In the genomic region with DNA sequence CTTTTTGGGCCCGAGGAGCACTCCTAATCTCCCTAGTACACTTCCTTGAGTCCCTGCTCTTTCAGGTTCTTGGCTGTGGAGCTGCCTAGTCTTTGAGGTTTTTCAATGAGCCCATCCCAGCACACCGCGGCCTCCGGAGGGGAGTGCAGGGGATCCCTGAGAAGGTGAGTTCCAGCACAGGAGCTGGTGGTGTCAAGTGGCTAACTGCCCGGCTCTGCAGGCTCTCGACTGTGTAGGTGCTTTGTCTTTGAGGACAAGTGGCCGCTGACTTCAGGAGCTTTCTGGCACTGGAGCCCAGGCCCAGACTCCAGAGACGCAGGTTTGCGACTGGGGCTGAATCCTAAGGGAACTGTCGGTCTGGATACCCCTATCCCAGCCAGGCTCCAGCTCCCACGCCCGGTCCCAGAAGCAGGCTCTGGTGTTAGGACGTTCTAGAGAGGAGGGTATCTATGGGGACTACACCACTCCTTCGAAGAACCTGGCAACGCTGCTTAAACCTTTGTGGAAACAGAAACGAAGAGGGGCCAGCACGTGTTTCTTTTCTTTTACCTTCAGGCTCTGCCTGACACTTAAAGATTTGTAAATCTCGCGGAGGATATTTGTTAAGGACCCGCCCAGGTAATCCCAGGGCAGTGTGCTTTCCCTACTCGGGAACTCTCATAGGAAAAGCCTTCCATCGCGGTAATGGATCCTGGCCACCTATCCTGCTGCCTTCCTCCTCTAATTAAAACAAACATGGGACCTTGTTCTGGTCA, we compare ENCODE assay signal across 15 mouse cellular contexts. TPM values are rescaled to one million over a fixed set of nuclear protein-coding genes. Genes with fewer than 3 reads are reported as not detected.
DNase-seq lines count a peak whose midpoint lies in the region; ATAC-seq and TF ChIP-seq lines count a peak whose summit lies in the region.
"Had no signal": no experiment of that assay in that cellular context is flagged by ENCODE, and none has a peak within 500 bp of the region (broad histone marks: within the 10 kb centered on the region; RNA-seq: fewer than 3 reads in every experiment).

No protein-coding gene starts in this region.

- H3K36me3 ChIP-seq in forebrain, embryonic 10.5 days (replicated peaks) = no peaks in the 10 kb centered on the region
- H3K36me3 ChIP-seq in forebrain, postnatal 0 days (ENCODE audit: insufficient read depth) = no peaks in the 10 kb centered on the region
- no peaks in the 10 kb centered on the region for H3K36me3 ChIP-seq in kidney, embryonic 15.5 days
- no peaks in the 10 kb centered on the region for H3K36me3 ChIP-seq in limb, embryonic 13.5 days
- H3K36me3 ChIP-seq: liver, embryonic 15.5 days had no signal

- TF ChIP-seq CTCF in forebrain, postnatal 0 days (IDR thresholded peaks at IDR 0.05; ENCODE audit: low read depth) = no peak

- DNase-seq in forebrain, embryonic 10.5 days (ENCODE audit: extremely low spot score, low spot score) = peak; percentile 46
- DNase-seq in forebrain, postnatal 0 days = no peak
- DNase-seq in kidney, adult 8-10 months = no peak
- DNase-seq in R1 (ENCODE audit: low read depth, low spot score) = peak; percentile 43
- DNase-seq in lung, postnatal 14 days = no peak
- no peak for DNase-seq in testis, postnatal 10 days (ENCODE audit: low spot score)
- DNase-seq: adrenal gland, adult 8-10 months; kidney, postnatal 10 days had no signal

- H3K27me3 ChIP-seq in forebrain, embryonic 10.5 days (ENCODE audit: poor library complexity, severe bottlenecking) = peaks cover 100% of the 10 kb centered on the region
- peaks cover 93% of the 10 kb centered on the region for H3K27me3 ChIP-seq in forebrain, postnatal 0 days (ENCODE audit: insufficient read depth, low read length)
- peaks cover 93% of the 10 kb centered on the region for H3K27me3 ChIP-seq in kidney, embryonic 15.5 days
- H3K27me3 ChIP-seq in limb, embryonic 13.5 days = peaks cover 95% of the 10 kb centered on the region

- no peaks in the 10 kb centered on the region for H3K9me3 ChIP-seq in forebrain, embryonic 10.5 days
- H3K9me3 ChIP-seq in forebrain, postnatal 0 days (ENCODE audit: low read length) = no peaks in the 10 kb centered on the region
- no peaks in the 10 kb centered on the region for H3K9me3 ChIP-seq in kidney, embryonic 15.5 days (replicated peaks)
- H3K9me3 ChIP-seq in limb, embryonic 13.5 days = no peaks in the 10 kb centered on the region
- H3K9me3 ChIP-seq: liver, embryonic 15.5 days had no signal

- peaks cover 31% of the 10 kb centered on the region for H3K4me1 ChIP-seq in forebrain, embryonic 10.5 days
- no peaks in the 10 kb centered on the region for H3K4me1 ChIP-seq in forebrain, postnatal 0 days (ENCODE audit: insufficient read depth)
- peaks cover 21% of the 10 kb centered on the region for H3K4me1 ChIP-seq in kidney, embryonic 15.5 days
- peaks cover 27% of the 10 kb centered on the region for H3K4me1 ChIP-seq in limb, embryonic 13.5 days

- ATAC-seq in forebrain, postnatal 0 days = no peak
- ATAC-seq in kidney, embryonic 15.5 days (replicated peaks; ENCODE audit: low FRiP score) = no peak
- no peak for ATAC-seq in limb, embryonic 13.5 days (ENCODE audit: low FRiP score, low read depth)

- under 1% methylated on average over 23 of the region's 23 CpGs for WGBS in forebrain, embryonic 10.5 days
- WGBS in forebrain, postnatal 0 days = 5% methylated on average over 23 of the region's 23 CpGs
- WGBS in kidney, embryonic 15.5 days = 1% methylated on average over 23 of the region's 23 CpGs
- under 1% methylated on average over 23 of the region's 23 CpGs for WGBS in limb, embryonic 13.5 days

- H3K4me2 ChIP-seq in forebrain, postnatal 0 days (ENCODE audit: low read depth) = no peak overlapping the region
- H3K4me2 ChIP-seq in kidney, embryonic 15.5 days = no peak overlapping the region
- H3K4me2 ChIP-seq in limb, embryonic 13.5 days (replicated peaks) = peak overlapping the region; percentile 50
- H3K4me2 ChIP-seq: liver, embryonic 15.5 days had no signal

- no peak overlapping the region for H3K9ac ChIP-seq in forebrain, postnatal 0 days
- no peak overlapping the region for H3K9ac ChIP-seq in kidney, embryonic 15.5 days
- no peak overlapping the region for H3K9ac ChIP-seq in limb, embryonic 13.5 days
- H3K9ac ChIP-seq: liver, embryonic 15.5 days had no signal

- H3K4me3 ChIP-seq in forebrain, embryonic 10.5 days = peak overlapping the region; percentile 30; the same call in 1 of the 2 replicates
- no peak overlapping the region for H3K4me3 ChIP-seq in forebrain, postnatal 0 days (ENCODE audit: low read depth, low read length)
- H3K4me3 ChIP-seq in kidney, embryonic 15.5 days (replicated peaks) = 0 out of 2 replicates have a peak overlapping the region, but pooled peaks have one; percentile 2
- H3K4me3 ChIP-seq in limb, embryonic 13.5 days = peak overlapping the region; percentile 21; the same call in 1 of the 2 replicates
- H3K4me3 ChIP-seq: liver, embryonic 15.5 days; megakaryocyte, embryonic 14.5 days had no signal

- no peak overlapping the region for H3K27ac ChIP-seq in forebrain, embryonic 10.5 days
- H3K27ac ChIP-seq in forebrain, postnatal 0 days (ENCODE audit: low read depth, low read length) = no peak overlapping the region
- no peak overlapping the region for H3K27ac ChIP-seq in kidney, embryonic 15.5 days
- no peak overlapping the region for H3K27ac ChIP-seq in limb, embryonic 13.5 days
- H3K27ac ChIP-seq: liver, embryonic 15.5 days had no signal

RNA-seq across cellular contexts. Expression of gene Olig3, which starts 5.4 kb away (rescaled TPM):
- 2.1 and 8.1 TPM in 2 replicates for polyA plus RNA-seq in forebrain, embryonic 10.5 days (2016; fragmentation: Nextera tagmentation; extraction: Ambion mirVana)
- 0.08 TPM in 1 of 2 replicates, not detected in the other for total RNA-seq in forebrain, postnatal 0 days (2014; rRNA removed)
- polyA plus RNA-seq in forebrain, postnatal 0 days (2015; fragmentation: Nextera tagmentation; extraction: Ambion mirVana) = 0.06 and 0.65 TPM in 2 replicates
- not detected in 2 replicates for polyA plus RNA-seq in kidney, embryonic 15.5 days (2015; fragmentation: Nextera tagmentation; extraction: Ambion mirVana)
- not detected in 2 replicates for polyA plus RNA-seq in limb, embryonic 13.5 days (2015; fragmentation: Nextera tagmentation; extraction: Ambion mirVana)
- total RNA-seq: adrenal gland, adult 8-10 months; common myeloid progenitor, adult 5-6 weeks; heart, adult 8-10 months; left cerebral cortex, adult 18-20 months had no signal
- polyA plus RNA-seq: liver, embryonic 15.5 days had no signal

Comparison
In these comparisons a context has a peak if more than half of its experiments do, and no peak if none do; other contexts are left out.
1. DNase-seq: peak in forebrain, embryonic 10.5 days (single experiment) and R1 (single experiment); none in forebrain, postnatal 0 days (single experiment), kidney, adult 8-10 months (0 of 2), lung, postnatal 14 days (single experiment) and testis, postnatal 10 days (single experiment).